Mouse (Mus musculus) gastrocnemius, adult 8-10 months (tissue): ENCODE data around the gene Foxp1. TPM values are rescaled to one million over a fixed set of nuclear protein-coding genes. Genes with fewer than 3 reads are reported as not detected.

ENCODE experiments used
- DNase-seq, 2 experiments: peaks; one replicate each; pipeline ENCODE4 v3.0.0; 2022; ENCODE audit warnings: low spot score in 2 of 2
- total RNA-seq, 4 experiments: library from RNA; stranded (reverse); gene quantifications; 2 replicates each; pipeline ENCODE4 v1.2.4; 2022

Foxp1 gene
- total RNA-seq, 4 experiments from 2014 or later = 10.0 to 15.5 (median 13.9) TPM

DNA sequence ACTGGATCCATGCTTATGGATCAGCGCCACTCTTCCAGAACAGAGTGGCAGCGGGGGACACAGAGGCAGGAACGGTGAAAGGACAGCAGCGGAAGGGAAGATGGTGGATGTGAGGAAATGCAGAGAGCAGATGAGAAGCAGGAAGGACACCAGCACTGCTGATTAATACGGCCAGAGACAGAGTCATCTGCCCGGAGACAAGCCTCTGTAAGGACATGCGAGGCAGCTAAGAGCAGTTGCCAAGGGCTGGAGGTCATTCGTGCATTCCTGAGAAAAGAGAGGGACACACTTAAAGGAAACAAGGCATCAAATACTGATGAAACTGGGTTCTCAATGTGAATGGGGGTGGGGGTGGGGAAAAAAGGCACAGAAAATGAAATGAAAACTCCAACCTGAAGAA is 459.6 kb downstream of the Foxp1 start:
- no peak for DNase-seq

DNA sequence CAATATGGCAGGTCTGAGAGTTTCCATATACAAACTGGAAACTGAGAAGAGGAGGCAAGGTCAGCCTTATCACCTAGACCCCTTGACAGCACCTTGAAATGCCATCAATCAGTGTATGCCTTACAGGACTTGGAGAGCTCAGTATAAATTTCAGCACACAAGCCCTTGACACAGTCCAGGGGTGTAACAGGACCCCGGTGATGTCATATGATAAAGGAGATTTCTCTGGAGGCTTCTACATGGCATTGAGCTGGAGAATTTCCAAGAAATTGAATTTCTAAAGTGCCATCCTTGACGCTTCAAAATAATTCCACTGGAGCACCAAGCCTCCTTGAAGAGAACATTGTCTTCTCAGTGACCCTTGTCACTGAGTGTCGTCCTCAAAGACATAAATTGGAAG is 463.8 kb downstream of the Foxp1 start:
- DNase-seq = no peak

DNA sequence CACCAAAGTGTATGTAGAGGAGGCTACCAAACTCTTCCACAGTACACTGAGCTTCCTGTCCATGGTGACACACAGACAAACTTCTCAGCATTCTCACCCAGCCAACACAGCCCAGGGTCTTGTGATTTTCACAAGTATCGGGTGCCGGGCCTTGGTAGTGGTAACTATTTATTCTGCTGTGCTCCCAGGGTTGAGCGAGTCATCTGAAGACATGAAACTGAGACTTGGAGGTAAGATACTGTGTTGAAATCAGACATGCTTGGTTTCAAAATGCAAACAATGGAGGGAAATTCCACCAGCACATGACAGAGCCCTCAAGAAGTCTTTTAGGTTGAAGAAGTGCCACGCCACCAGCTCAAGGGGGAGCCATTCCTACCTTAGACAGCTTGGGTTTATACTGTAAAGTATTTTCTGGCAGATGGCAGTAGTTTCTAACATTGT is 465.4 kb downstream of the Foxp1 start:
- DNase-seq = no peak

DNA sequence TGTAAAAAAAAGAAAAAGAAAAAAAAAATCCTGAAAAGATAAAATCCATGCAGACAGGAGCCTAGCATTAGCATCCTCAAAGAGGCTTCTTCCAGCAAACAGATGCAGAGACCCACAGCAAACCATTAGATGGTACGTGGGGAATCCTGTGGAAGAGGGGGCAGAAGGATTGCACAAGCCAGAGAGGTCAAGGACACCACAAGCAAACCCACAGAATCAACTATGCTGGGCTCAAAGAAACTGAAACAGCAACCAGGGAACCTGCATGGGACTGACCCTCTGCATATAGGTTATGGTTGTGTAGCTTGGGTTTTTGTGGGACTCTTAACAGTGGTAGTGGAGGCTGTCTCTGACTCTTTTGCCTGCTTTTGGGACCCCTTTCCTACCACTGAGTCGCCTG is 466.1 kb downstream of the Foxp1 start:
- DNase-seq = no peak

DNA sequence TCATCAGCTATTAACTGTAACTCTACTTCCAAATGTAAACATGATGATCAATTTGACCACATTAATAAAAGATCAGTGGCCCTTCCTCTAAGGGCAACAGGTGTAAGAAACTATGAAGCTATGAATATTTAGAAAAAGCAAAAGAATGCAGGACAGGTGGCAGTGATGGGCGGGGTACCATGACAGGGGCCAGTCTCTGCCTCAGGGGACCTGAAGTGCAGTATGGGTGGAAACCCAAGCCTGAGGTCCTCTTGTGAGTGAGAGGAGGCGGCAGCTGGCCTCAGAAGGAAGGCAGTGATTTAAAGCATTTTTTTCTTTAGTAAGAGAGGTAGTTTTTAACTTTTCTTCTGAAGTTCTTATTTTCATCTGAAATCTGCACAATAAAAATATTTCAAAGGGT is 468.5 kb downstream of the Foxp1 start:
- DNase-seq = no peak

DNA sequence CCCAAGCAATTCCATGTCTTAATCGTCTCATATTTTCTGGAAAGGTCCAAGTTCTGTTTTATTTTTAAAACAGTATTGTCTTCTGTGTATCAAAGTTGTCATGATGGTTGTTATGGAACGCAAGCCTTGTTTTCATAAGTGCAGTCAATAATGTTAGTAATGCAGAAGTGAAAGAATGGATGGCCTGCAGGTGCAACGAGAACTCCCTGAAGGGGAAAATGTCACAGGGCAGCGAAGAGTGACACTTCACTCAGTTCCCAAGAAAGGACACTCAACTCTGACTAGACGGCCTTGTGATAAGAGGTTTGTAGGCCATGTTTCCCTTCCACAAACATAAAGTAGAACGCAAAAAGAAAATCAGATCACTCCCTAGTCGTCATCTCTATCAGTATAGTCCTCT is 469.4 kb downstream of the Foxp1 start:
- no peak for DNase-seq

DNA sequence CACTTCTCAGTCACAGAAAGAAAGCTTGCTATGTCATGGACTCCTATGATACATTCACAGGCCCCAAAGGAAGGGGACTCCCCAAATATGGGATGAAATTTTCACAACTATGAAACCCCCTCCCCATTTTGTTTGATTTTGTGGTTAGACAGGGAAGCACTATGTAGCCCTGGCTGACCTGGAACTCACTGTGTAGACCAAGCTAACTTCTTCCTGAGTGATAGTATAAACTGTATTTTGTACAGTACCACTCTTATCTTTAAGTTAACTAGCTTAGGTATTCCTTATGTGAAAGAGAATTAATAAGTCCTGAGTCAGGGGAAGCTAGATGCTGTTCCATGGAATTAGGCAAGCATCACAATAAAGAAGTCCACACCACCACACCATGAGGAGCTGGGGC is 470.8 kb downstream of the Foxp1 start:
- DNase-seq = no peak

DNA sequence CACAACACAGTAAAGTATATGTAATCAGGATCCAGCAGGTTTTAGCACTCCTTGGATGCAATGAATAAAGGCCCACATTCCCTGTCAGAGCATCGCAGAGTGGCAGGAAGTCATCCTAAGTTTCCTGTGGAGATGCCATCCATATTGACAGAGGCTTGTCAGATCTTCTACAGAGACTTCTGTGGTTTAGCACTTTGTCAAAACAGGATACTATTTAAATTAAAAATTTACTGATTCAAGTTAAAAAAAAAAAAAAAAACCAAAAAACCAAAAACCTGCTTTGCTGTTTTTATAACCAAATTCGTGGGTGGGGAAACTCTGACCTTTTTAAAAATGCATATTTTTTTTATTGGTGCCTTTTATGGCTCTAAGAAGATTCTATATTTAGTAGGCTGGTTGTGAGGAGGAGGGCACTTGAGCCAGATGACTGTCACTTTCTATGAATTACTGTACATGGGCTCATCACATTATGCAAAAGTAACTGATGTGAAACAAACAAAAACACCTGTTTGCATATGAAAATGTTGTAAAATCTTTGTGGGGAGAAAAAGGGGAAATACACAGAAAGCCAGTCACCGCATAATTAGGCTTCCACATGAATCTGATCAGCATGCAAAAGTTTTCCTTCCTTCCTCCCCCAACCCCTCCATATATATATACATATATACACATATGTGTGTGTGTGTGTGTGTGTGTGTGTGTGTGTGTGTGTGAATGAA is 472.1 kb downstream of the Foxp1 start:
- no peak for DNase-seq

DNA sequence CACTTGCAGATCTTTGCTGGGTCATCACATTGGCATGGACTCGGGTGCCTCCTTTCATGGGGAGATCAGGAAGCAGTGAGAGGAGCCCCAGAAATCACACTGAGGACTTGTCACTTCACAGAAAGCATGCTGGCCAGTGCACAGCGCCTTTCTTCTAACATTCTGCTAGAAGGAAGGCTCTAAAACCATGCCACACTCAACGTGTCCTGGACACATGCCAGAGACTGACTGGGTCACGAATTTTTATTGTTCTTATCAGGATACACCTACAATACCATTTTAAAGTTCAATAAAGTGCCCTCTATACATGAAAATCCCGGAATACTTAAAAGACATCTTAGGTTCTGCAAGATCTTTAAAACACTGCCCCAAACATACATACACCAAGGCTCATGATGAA is 475.2 kb downstream of the Foxp1 start:
- DNase-seq = no peak

DNA sequence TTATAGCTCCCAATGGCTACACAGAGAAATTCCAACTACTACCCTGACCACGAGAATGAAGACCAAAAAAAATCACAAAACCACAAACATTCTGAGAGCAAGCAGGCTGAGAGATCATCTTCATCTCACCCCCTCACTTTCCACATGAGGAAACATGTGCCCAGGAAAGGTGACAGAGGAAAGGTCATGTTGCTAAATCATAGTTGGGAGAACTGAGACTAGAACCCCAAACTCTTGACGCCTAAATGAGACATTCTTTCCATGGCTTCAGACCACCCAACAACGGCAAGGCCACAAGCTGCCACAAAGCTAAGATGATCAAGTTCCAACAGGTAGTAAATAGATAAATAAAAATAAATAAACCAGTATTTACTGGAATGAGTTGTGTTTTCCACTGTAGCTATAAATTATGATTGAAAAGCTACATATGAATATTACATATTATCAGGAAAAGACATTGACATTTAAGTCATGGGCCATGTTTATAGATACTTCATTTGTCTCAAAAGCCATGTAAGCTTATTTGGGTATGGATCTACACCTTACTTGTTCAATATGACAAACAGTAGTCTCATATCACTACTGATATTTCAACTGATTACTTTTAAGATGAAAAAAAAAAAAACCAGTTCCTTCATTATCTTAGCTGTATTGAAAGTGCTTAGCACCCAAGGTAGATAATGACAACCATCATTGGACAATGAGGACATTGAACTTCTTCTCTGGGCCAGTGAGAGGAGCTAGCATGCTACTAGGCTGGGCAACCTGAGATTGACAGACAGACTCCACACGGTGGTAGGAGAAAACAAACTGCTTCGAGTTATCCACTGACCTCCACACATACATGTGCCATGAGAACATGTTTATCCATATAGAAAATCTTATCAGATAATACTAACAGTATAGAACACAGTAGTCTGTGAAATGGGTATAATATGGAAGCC is 476.4 kb downstream of the Foxp1 start:
- DNase-seq = no peak

DNA sequence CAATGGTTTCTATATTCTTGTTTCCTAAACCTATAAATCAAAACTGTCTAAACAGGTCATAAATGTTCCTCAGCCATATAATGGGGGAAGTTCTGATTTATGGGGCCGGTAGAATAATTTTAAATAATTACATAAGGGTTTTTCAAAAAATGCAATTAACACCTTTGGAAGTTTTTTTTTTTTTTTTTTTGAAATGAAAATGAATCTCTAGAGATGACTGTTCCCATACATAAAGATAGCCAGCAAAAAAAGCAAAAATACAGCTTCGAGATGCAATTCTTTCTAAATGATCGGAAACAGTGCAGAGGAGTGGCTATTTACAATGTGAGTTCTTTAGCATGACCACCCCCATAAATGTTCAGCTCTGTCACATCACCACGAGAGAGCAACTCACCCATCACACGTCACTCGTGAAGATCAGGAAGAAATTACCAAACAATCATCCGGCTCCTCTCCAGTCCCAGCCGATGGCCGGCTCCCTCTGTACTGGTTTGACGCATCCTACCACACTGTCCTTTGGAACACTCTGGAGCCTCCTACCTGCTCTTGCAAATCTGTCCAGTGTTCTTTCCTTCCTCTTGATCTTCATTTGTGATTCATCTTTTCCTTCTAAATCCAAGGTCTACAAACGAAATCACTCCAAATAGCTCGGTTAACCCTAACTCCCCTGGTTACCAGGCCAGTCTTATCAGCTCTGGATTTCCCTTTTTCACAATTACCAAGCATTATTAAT is 478.4 kb downstream of the Foxp1 start:
- DNase-seq = no peak

DNA sequence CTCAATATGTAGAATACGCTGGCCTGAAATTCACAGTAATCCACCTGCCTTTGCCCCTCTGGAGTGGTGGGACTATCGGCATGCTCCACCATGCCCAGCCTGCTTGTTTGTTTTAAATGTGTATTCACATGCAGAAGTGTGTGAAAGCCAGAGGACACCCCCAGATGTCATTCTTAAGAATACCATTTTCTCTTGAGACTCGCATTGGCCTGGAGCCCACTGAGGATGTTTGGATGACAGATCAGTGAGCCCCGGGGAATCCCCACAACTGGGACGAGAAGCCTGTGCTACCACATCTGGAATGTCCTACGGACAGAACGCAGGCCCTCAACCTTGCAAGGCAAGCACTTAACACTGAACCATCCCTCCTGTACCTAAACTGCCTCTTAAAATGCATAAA is 479.3 kb downstream of the Foxp1 start:
- no peak for DNase-seq

DNA sequence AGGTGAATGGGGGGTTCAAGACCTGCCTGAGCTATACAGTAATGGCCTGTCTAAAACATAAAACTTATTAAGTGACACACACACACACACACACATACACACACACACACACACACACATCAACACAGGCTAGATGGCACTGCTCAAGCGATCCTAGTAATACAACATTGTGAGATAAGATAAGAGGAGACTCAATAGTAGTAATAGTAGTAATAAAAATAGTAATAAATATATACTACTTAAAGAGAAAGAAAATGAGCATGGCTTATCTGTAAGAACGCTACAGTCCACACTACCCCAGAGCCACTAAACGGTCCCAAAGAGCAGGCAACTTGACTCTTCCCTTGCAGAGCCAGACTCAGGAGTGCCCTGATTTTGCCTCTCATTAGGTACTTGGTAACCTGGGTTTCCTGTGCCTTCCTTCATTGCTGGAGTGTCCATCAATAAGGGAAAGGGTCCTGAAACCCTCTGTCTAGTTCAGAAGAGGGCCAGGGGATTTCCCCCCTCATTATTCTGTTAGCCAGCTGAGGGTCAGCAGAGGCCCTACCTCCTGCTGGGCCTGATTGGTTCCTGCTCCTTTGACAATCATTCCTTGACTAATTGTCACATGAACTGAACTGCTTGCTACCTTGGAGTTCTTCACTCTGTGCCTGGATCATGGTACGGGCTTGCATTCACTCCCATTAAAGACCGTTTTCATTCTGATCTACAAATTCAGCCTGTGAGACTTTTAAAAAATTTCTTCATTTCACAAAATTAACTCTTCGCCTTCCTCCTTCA is 480.2 kb downstream of the Foxp1 start:
- DNase-seq = no peak

DNA sequence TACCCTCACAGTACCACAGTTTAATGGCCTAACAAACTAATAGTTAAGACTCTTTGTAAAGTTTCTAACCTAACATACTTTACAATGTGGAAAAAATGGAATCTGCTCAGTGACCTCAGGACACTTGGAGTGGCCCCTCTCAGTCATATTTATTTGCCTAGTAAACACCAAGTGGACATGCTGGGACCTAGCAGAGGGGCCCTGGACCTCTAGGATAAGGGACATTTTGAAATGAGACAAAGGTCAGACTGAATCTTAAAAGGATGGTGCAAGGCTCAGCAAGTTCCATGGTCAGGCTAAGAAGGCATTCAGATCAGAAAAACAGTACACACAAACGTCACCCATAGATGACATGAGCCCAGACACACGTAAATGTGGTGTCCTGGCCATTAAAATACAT is 483.5 kb downstream of the Foxp1 start:
- DNase-seq = no peak

DNA sequence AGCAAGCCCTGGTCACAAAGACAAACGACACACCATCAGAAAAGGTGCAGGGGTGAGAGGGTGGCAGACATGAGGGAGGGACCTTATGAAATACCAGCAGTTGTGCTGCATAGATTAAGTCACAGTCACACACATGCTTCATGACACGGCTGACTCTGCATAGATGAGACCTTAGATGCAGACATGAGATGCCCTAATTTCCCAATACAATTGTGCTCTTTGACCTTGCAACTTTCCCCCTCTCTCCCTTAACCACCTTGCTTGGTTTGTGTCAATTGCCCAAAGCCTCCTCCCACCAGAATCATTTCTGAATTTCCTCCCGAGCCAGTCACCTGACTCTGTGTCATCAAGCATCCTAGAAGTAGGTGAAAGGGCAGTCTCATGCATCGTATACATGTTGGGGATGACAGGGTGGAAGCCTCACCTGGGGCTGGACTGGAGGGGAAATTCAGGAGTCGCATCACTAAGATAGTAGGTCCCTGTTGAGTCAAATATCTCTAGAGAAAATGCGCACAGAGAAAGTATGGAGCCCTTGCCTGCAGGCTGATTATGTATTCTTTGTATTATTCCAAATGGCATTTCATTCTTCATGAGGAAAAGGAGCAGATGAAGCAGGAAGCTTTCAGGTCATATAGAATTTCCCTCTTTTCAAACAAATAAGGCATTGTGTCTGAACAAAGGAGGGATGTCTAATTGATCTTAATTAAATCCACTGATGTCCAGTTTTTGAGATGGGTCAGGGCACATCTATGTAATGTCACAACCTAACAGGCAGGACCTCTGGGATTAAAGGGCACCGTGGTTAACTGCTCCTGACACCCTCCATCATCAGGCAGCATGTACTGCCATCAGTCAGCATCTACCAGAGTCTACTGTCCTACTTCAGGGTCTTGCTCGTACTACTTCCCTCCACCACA is 486.8 kb downstream of the Foxp1 start:
- DNase-seq = no peak

DNA sequence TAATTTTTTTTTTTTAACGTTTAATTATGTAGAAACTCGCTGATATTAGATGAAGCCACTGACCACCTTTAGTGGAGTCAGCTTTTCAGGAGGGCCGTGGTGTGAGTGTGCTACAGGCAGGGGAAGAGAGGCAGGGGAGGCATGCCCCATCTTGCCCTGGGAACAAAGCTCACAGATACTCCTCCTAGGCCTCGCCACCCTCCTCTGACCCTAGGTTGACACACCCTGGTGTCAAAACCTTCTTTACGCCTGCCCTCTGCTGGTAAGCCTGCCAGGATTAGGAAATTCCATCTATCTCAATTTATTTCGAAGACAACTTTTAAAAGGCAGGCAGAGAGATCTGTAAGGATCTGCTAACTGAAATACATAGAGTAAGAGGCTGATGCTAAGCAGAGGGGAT is 489.5 kb downstream of the Foxp1 start:
- no peak for DNase-seq

DNA sequence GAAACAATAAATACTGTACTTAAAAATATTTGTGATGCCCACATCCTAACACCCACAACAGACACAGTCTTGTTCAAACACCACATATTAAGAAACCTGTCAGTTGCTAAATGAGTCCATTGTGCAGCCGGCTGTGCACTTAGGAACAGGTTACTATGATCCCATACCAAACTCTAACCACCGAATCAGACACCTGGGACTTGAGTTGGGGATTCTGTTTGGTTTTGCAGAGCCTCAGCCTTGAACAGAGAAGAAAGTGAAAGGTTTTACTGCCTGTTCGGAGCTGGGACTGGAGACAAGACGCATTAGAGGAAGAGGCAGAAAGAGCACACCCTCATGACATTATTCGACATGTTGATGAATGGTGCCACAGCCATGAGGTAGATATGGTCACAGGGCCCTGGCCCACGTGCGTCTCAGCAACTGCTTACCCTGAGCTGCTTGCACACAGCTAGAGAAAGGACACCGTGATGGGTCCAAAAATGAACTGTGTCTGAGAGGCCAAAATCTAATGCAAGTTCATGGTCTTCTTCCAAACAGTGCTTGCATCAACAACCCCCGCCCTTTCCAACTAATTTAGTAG is 491.1 kb downstream of the Foxp1 start:
- no peak for DNase-seq

DNA sequence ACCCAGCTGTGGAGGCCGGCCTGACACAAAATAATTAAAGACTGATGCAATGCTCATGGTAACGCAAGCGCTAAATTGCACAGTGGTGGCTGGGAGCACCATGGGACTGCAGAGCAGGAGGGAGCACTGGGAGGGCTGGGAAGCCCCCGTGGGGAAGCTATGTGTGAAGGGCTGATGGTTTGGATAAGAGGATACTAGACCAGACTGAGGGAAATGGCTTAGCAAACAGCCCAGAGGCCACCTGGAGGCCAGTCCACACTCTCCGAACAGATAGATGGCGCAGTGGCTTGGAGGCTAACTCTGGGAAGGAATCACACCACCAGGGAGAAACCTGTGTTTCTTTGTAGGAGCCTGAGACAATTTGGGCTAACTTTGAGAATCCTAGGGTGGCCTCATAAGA is 492.3 kb downstream of the Foxp1 start:
- DNase-seq = no peak

DNA sequence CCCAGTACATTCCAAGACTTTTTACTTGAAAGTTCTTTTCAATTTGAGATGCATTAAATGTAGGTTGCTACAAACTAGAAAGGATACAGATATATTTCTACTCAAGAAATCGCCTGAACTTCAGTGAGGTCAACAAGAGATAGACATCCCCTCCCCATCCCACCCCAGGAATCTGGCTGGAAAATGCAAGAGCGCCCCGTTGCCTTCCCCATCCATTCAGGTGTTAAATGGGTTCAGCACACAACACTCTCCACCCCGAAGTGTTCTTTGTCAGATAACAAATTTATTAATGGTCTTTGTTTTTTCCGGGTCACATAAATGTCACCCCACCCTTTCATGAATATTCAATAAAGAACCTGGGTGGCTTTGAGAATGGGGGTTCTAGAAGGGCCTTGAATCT is 493.1 kb downstream of the Foxp1 start:
- no peak for DNase-seq

DNA sequence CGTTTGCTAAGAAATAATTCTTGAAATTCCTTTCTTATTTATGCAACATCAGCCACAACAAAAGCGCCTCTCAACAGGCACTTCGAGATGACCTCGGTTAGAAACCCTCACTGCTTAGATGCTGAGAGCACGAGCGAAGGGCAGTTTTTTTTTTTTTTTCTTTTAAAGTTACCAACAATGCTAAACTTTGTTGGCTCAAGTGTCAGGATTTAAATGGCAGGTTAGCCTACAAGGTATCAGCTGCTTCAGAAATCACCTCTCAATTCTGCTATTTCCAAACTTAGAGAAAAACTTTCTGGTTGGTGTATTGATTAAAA is 493.6 kb downstream of the Foxp1 start:
- no peak for DNase-seq
